Mouse (Mus musculus): ENCODE data around the gene Tas2r129.
"Not testable (repeated sequence)": the region's sequence is repeated elsewhere in the genome, so short reads cannot be mapped to it uniquely, and the experiment has no call there.

Gene Tas2r129

GRCm38 (mm10) chr6:132950802-132951201, at the start of gene Tas2r129:
Tas2r129 (plus strand) TSS chr6:132951102.
- ATAC-seq (ENCODE audit: low TSS enrichment), result no peak

DNA sequence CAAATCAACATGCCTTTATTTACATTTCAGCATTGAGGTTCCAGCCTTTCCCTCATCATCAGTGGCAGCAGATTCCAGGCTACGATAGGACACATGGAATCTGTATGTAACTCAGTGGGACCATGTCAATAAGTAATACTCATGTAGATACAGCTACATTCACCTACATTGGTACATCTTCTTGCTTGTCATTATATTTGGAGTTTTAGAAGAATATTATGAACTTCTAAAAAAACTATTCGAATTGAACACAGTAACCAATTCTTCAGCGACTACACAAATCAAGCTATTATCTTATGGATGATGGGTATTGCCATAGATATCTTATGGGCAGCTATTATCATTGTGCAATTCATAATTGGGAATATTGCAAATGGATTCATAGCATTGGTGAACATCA, 41.6 kb upstream of the Tas2r129 start, which contains the start of gene Tas2r125:
Tas2r125 (plus strand) TSS at position 301 of the 400 bp plus-strand sequence.
- ATAC-seq (ENCODE audit: low TSS enrichment), result no peak

- ATAC-seq (ENCODE audit: low TSS enrichment), result not testable (repeated sequence)
These were observed 9.5 kb upstream of the Tas2r129 start for GRCm38 (mm10) chr6:132941376-132941775.

GRCm38 (mm10) chr6:132957819-132958218, 6.9 kb downstream of the Tas2r129 start, which contains the start of gene Tas2r131:
Tas2r131 (minus strand) TSS chr6:132957919.
- no peak for ATAC-seq (ENCODE audit: low TSS enrichment)

- no peak for ATAC-seq (ENCODE audit: low TSS enrichment)
These were observed 30.0 kb downstream of the Tas2r129 start, which contains the start of gene Tas2r109 for GRCm38 (mm10) chr6:132980865-132981264. Tas2r109 (minus strand) TSS chr6:132980965.
